Mouse (Mus musculus) stomach, embryonic 16.5 days (tissue): ENCODE measurements at regions not wholly inside any gene's neighbourhood (a gene's known extent, or its start where the extent isn't known, plus 50 kb on each side); places are given as distances from the start of the nearest gene placed in this dataset.
"Not testable (repeated sequence)": the region's sequence is repeated elsewhere in the genome, so short reads cannot be mapped to it uniquely, and the experiment has no call there.

Experiments
- ATAC-seq: fragments of 200-750 bp; cut with Nextera tagmentation; 2 replicates; pipeline ENCODE4 v1.8.0; 2017; ENCODE audit warnings: moderate number of reproducible peaks, moderate TSS enrichment; ENCODE audit not compliant: insufficient read depth, low FRiP score
- H3K27ac ChIP-seq: fragments of 300-500 bp; sonication (generic); 2 replicates; pipeline ENCODE4 v1.5.1; 2014; ENCODE audit warnings: low read length
- H3K27me3 ChIP-seq: fragments of 300-500 bp; sonication (generic); 2 replicates; pipeline ENCODE4 v1.6.1; 2014; ENCODE audit warnings: low read length, control low read depth, mixed read lengths; ENCODE audit not compliant: control insufficient read depth, insufficient read depth
- H3K36me3 ChIP-seq: fragments of 300-500 bp; sonication (generic); 2 replicates; pipeline ENCODE4 v1.6.1; 2014; ENCODE audit warnings: low read length; ENCODE audit not compliant: control insufficient read depth, insufficient read depth
- H3K4me1 ChIP-seq: fragments of 300-500 bp; sonication (generic); 2 replicates; pipeline ENCODE4 v1.6.1; 2014; ENCODE audit warnings: low read length, control low read depth, mixed read lengths; ENCODE audit not compliant: control insufficient read depth, insufficient read depth
- H3K4me2 ChIP-seq: fragments of 300-500 bp; sonication (generic); 2 replicates; pipeline ENCODE4 v1.6.1; 2014; ENCODE audit warnings: low read depth, low read length, mixed read lengths
- H3K4me3 ChIP-seq: fragments of 300-500 bp; sonication (generic); replicated peaks from 2 replicates; pipeline ENCODE4 v1.5.1; 2014; ENCODE audit warnings: mild to moderate bottlenecking, low read length
- H3K9ac ChIP-seq: fragments of 300-500 bp; sonication (generic); 2 replicates; pipeline ENCODE4 v1.6.1; 2014; ENCODE audit warnings: low read length
- H3K9me3 ChIP-seq: fragments of 300-500 bp; sonication (generic); replicated peaks from 2 replicates; pipeline ENCODE4 v1.6.1; 2016; ENCODE audit warnings: low read length, control low read depth; ENCODE audit not compliant: control insufficient read depth
- WGBS: fragments of 180-500 bp; shearing (Covaris S2); extraction: QIAGEN DNeasy Blood & Tissue Kit; methylation state at CpG from one replicate; pipeline ENCODE4 v1.1.7; 2014; 5-methylcytosine and 5-hydroxymethylcytosine counted together

- H3K27ac ChIP-seq: no peak overlapping the region
- no peaks in the 10 kb centered on the region for H3K9me3 ChIP-seq
- no peaks in the 10 kb centered on the region for H3K36me3 ChIP-seq
- WGBS: 50% methylated on average over 3 of the region's 3 CpGs
- no peak overlapping the region for H3K4me2 ChIP-seq
- no peak overlapping the region for H3K4me3 ChIP-seq
- H3K27me3 ChIP-seq: no peaks in the 10 kb centered on the region
- H3K4me1 ChIP-seq: no peaks in the 10 kb centered on the region
- no peak overlapping the region for H3K9ac ChIP-seq
- ATAC-seq: no peak
These were observed 111.9 kb downstream of the Ibtk start for GRCm38 (mm10) chr9:85637274-85637673.

DNA sequence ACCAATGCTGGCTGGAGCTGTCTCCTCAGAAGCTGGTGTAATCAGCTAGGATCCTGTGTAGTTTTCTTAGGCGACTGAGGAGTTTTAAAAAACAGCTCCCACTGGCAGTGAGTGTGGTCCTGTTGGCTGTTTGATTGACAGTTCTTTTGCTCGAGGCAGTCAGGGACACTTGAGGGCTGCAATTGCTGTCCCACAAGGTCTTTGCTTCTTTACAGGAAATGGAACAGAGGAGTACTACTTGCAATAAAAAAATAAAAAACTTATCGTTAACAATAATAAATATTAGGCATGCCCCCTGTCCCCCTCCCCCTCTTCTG is 113.0 kb downstream of the Ibtk start:
- Histone ChIP-seq H3K4me2 (no peak overlapping the region), H3K36me3 (no peaks in the 10 kb centered on the region), H3K27ac (no peak overlapping the region), H3K27me3 (no peaks in the 10 kb centered on the region), H3K4me1 (no peaks in the 10 kb centered on the region), H3K4me3 (no peak overlapping the region), H3K9me3 (no peaks in the 10 kb centered on the region), H3K9ac (no peak overlapping the region)
- no peak for ATAC-seq
- WGBS: 60% methylated on average over 3 of the region's 3 CpGs

DNA sequence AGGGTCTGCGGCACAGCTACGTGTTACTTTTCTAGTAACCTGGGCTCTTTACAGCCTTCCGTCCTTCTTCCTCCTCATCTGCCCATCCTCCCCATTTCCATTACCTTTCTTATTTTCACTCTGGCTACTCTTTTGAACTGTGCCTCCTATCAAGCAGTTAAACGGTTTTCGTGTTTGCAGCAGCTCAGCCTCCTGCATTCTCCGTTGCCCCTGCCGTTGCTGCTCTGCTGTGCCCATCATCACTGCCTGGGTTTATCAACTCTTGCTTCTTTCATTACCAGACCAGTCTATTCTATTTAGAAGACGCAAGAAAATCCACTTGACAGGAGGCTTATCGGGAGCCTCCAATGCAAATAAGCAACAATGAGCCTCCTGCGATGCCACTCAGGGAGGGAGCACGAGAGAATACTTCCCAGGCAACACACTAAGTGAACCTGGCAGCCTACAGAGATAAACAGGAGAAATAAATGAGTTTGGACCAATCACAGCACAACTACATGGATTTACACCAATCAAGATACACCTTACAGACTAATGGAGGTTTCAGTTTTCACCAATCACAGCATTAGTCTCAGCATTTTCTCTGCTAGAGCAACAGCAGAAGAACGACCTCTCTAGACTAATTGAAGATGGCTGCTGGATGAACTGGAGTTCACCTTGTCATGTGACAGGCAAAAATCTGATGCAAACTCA is 113.5 kb downstream of the Ibtk start:
- no peak overlapping the region for H3K4me3 ChIP-seq
- ATAC-seq: no peak
- WGBS: 82% methylated on average over 12 of the region's 12 CpGs
- H3K9ac ChIP-seq: no peak overlapping the region
- H3K27ac ChIP-seq: no peak overlapping the region
- H3K4me1 ChIP-seq: no peaks in the 10 kb centered on the region
- H3K27me3 ChIP-seq: no peaks in the 10 kb centered on the region
- no peaks in the 10 kb centered on the region for H3K9me3 ChIP-seq
- no peaks in the 10 kb centered on the region for H3K36me3 ChIP-seq
- no peak overlapping the region for H3K4me2 ChIP-seq

GRCm38 (mm10) chr9:85634786-85635185 is 114.3 kb downstream of the Ibtk start:
- not testable (repeated sequence) for ATAC-seq, H3K27ac ChIP-seq, H3K4me2 ChIP-seq, H3K36me3 ChIP-seq, H3K4me1 ChIP-seq, H3K27me3 ChIP-seq, H3K9me3 ChIP-seq, H3K9ac ChIP-seq, H3K4me3 ChIP-seq
- WGBS: 83% methylated on average over 3 of the region's 3 CpGs

DNA sequence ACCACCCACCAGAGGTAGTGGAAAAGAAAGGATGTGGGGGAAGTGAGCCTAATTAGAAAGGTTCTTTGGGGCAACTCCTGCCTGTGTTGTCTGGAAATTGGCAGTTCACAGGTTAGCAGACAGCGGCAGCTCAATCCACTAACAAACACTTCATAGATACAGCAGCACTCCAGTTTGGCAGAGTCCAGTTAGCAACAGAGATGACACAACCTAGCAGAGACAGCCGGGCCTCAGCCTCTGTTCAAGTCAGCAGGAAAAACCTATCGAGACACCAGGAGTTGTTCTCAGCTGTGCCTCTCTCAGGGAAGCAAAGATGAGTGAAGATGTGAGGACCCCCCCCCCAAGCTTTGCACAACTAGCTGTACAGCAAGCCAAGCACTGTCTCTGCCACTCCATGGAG is 131.2 kb downstream of the Ibtk start:
- Histone ChIP-seq H3K4me3 (no peak overlapping the region), H3K27ac (no peak overlapping the region), H3K9ac (no peak overlapping the region), H3K9me3 (no peaks in the 10 kb centered on the region), H3K4me1 (no peaks in the 10 kb centered on the region), H3K4me2 (no peak overlapping the region), H3K27me3 (no peaks in the 10 kb centered on the region), H3K36me3 (no peaks in the 10 kb centered on the region)
- ATAC-seq: no peak
- WGBS: 87% methylated on average over 3 of the region's 3 CpGs

DNA sequence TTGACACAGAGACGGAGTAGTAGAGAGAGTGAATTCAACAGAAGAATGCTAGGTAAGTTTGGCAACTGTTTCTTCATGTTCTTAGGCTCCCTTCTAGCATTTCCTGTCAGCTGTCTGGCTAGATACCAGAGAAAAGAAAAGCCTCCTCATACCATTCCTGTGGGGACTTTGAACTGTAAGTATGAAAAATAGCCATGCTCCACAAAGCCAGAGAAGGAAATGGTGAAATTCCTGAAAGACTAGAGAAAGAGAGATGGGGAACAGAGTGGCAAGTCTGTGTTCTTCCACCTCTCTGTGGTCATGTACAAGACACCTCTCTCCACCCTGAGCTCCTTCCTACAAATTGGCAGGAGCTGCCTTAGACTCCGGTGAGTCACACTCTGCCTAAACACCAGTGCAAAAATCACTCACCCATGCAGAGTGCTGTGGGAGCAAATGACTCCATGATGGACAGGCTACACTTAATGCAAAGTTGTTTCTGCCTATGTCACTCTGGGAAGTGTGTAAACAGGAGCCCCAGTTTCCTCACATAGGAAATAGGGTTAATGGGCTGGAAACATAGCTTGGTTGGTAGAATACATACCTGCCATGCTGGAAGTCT is 131.9 kb downstream of the Ibtk start:
- no peaks in the 10 kb centered on the region for H3K36me3 ChIP-seq
- 50% methylated on average over 2 of the region's 2 CpGs for WGBS
- H3K4me1 ChIP-seq: no peaks in the 10 kb centered on the region
- no peak overlapping the region for H3K9ac ChIP-seq
- no peak overlapping the region for H3K27ac ChIP-seq
- no peak for ATAC-seq
- H3K27me3 ChIP-seq: no peaks in the 10 kb centered on the region
- H3K9me3 ChIP-seq: no peaks in the 10 kb centered on the region
- H3K4me3 ChIP-seq: no peak overlapping the region
- no peak overlapping the region for H3K4me2 ChIP-seq

GRCm38 (mm10) chr9:85616266-85616869 is 132.8 kb downstream of the Ibtk start:
- Histone ChIP-seq H3K27ac (peak overlapping the region; percentile 29; the same call in 1 of the 2 replicates), H3K9me3 (no peaks in the 10 kb centered on the region), H3K4me1 (no peaks in the 10 kb centered on the region), H3K4me2 (no peak overlapping the region), H3K36me3 (no peaks in the 10 kb centered on the region), H3K27me3 (no peaks in the 10 kb centered on the region), H3K9ac (no peak overlapping the region), H3K4me3 (no peak overlapping the region)
- no peak for ATAC-seq
- WGBS: 76% methylated on average over 12 of the region's 12 CpGs

DNA sequence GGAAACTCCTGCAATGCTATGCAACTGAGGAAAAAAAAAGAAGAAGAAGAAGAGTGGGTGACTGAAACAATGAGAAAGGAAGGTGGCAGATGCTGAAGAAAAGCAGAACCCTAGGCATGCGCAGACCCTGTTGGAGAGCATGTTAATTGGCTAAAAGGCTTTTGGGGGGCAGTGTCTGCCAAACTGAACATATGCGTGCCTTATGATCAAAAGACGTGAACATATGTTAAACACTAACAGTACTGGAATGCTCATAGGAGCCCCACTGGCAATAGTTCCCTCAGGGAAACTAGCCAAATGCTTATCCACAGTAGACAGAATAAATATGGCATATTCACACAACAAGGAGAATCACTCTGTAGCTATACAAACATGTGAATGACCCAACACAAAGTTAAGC is 140.0 kb downstream of the Ibtk start:
- H3K4me2 ChIP-seq: no peak overlapping the region
- H3K36me3 ChIP-seq: no peaks in the 10 kb centered on the region
- ATAC-seq: no peak
- H3K4me1 ChIP-seq: no peaks in the 10 kb centered on the region
- H3K9ac ChIP-seq: no peak overlapping the region
- no peaks in the 10 kb centered on the region for H3K27me3 ChIP-seq
- H3K4me3 ChIP-seq: no peak overlapping the region
- H3K9me3 ChIP-seq: no peaks in the 10 kb centered on the region
- 65% methylated on average over 3 of the region's 3 CpGs for WGBS
- H3K27ac ChIP-seq: no peak overlapping the region

- no peak for ATAC-seq
- Histone ChIP-seq H3K36me3 (no peaks in the 10 kb centered on the region), H3K27ac (no peak overlapping the region), H3K27me3 (no peaks in the 10 kb centered on the region), H3K4me3 (no peak overlapping the region), H3K4me1 (no peaks in the 10 kb centered on the region), H3K9ac (no peak overlapping the region), H3K9me3 (no peaks in the 10 kb centered on the region), H3K4me2 (no peak overlapping the region)
- WGBS: 45% methylated on average over 2 of the region's 2 CpGs
These were observed 152.2 kb downstream of the Ibtk start for GRCm38 (mm10) chr9:85596959-85597358.
